Mouse (Mus musculus): Measurements from ENCODE around the gene Glis3.

Glis3 gene

DNA sequence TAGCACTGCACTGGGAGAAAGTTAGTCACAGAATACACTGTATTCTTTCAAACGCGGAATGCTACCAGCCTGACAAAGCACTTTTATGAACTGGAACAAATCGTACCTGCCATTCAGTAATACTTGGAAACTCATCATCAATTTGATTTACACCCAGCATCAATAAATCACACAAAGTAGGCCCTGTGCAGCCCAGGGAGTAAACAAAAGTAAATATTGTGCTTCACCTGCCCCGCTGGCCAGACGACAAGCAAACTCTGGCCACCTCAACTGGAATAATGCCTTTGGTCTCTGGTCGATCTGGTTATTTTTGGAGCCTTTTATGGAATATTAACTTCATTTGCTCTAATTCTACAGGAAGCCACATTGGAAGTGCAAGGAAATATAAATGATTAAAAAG lies 23.0 kb downstream of the Glis3 start:
- in situ Hi-C loops (cut with MseI, MboI): no loop called here

- in situ Hi-C loops (cut with MseI, MboI): no loop called here
These were observed 24.7 kb downstream of the Glis3 start for GRCm38 (mm10) chr19:28655166-28655565.

- in situ Hi-C loops (cut with MseI, MboI): no loop called here
These were observed 29.0 kb downstream of the Glis3 start for GRCm38 (mm10) chr19:28650836-28651235.

- in situ Hi-C loops (cut with MseI, MboI): no loop called here
These were observed 30.4 kb downstream of the Glis3 start for GRCm38 (mm10) chr19:28649489-28649888.

- in situ Hi-C loops (cut with MseI, MboI): no loop called here
These were observed 31.0 kb downstream of the Glis3 start for GRCm38 (mm10) chr19:28648881-28649280.

DNA sequence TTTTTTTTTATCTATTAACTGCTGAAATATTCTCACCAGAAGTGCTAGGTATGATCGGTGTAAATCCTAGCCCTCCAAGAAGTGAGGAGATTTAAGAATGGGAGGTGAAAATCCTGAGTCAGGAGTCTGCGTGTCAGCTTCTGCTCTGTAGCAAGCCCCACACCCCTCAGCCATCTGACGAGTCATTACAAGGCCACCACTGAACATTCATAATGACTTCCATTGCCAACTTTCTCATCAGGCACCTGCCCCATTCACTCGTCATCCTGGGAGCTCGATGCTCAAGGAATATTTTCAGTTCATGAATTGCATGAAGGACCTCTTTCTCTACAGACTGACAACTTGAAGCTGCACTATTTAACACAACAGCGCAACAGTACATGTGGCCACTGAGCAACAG lies 32.5 kb downstream of the Glis3 start:
- in situ Hi-C loops (cut with MseI, MboI): no loop called here

DNA sequence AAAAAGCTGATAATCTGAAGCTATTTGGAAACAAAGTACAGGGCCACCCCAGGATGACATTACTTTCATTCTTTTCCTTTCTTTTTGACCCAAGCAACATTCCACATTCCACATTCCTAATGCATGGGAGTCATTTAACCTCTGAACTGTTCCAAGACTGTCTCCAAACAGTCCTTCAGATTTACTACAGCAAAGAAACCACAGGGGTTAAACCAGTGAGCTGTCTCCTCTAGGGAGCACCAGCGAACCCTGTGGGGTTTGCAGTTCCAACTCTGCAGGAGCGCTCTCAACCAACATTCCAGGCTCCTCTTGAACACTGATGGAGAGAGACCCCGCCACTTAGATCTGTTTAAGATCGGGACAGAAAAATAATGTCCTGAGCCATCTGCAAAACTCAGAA lies 33.6 kb downstream of the Glis3 start:
- in situ Hi-C loops (cut with MseI, MboI): no loop called here

DNA sequence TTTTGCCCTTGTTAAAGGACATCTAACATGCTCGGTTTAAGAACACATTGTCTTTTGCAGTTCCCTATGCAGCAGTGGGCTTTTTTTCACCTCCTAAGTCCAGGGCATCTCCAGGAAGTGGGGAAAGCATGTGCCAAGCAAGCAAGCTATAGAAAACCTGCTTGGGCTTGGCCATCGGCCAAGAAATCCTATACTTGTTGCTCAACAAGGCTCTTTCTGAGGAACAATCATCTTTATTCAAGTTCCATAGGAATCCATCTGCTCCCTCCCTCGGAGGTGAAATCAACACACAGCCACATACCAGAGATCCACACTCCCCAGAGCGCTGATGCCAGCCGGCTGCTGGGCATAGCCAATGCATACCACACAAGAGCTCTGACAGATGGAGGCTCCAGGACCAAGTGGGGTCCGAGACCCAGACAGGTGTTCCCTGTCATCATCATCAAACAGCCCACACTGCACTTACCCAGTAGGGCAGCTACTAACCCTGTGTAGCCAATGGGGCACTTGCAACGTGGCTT lies 39.0 kb downstream of the Glis3 start:
- in situ Hi-C loops (cut with MseI, MboI): no loop called here

DNA sequence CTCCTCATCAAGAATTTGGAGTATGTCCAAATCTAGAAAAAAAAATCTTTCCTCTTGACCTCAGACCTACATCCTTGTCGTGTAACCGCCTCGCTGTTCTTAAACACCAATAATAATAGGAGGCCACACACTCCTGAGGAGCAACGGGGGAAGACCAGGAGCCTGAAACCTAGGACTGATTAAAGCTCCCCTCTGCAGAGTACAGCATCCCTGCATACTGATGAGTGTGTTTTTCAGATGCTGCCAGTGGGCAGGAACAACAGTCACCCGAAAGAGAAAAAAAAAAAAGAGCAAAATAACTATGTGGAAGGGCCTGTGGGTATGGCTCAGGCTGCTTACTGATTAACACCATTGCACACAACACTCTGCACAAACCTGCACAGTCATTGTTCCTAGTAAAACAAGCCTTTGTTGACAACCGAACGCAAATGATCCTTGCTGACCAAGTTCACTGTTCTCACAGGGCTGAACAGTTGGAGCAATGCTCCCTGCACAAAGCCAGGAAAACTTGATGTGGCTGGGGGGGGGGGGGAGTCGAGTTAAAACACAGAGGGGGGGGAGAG lies 43.8 kb downstream of the Glis3 start:
- in situ Hi-C loops (cut with MseI, MboI): no loop called here

GRCm38 (mm10) chr19:28634986-28635385 lies 44.9 kb downstream of the Glis3 start:
- in situ Hi-C loops (cut with MseI, MboI): no loop called here

DNA sequence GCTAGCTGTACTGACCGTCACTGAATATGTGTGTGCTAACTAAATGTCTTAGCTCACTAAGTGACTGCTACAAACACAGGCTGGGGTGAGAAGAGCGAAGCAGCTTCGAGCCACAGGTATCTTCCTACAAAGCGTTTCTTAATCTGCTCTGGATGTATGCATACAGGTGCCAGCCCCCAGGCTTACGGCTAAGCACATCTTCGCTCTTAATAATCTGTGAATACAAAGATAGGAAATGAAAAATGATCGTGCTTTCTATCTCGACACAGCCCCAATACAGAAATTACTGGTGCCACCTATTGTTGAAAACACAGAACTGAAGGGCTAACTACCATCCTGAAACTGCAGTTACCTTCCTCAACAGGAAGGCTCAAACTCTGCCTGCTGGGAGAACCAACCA lies 51.5 kb downstream of the Glis3 start:
- in situ Hi-C loops (cut with MseI, MboI): no loop called here

- in situ Hi-C loops (cut with MseI, MboI): no loop called here
These were observed 53.7 kb downstream of the Glis3 start for GRCm38 (mm10) chr19:28626189-28626588.

DNA sequence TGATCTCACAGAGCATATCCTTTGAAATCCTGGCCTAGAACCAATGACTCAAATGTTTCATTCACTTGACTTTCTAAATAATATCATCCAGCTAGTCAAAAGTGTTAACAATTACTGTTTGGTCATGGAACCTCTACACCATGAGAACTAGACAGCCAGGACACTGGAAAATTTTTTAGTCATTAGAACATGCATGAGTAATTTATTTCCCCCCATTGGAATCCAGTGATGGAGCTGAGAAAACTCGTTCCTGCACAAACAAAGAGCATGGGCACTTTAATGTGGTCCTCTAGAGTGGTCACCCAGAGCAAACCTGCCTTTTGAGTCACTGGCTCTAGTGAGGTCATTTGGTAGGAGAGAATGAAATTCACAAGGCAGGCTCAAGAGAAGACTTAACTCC lies 55.3 kb downstream of the Glis3 start:
- in situ Hi-C loops (cut with MseI, MboI): no loop called here

- in situ Hi-C loops (cut with MseI, MboI): no loop called here
These were observed 56.2 kb downstream of the Glis3 start for GRCm38 (mm10) chr19:28623726-28624125.

DNA sequence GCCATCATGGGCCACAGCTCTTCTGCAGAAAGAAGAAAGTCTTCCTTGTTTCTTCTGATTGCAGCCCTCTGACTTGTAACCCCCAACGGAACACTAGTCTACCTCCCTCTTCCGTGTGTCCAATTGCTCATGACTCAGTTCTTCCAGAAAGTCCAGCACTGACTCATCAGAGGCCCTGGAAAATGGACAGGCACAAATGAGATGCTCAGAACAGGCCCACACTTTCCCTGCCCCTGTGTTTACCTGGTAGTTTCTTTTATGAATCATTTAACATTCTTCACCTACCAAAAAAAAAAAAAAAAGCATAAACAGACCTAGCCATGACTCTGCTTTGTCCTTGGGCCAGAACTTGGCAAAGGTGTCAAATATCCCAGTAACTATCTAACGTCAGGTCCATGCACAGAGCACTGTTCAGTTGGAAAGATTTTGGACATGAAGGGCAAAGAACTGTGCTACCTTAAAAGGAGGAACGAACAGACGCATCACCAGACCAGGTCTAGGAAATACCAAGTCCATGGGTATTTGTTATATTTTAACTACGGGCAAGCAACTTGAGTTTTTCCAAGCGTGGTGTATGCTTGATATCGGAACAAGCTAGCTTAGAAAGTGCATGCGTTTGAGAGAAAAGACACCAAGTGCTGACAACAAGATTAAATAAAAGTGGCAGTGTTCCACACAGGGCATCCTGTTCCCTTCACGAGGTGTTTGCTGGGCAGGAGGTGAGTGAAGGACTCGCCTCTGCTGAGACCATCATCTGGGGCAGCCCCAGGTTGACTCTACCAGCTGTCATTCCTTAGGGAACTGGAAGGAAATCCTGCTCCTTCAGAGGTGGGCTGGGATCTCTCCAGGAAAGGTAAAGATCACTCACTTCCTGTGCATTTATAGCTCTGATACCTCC lies 58.0 kb downstream of the Glis3 start:
- in situ Hi-C loops (cut with MseI, MboI): no loop called here

GRCm38 (mm10) chr19:28617736-28618135 lies 62.1 kb downstream of the Glis3 start:
- in situ Hi-C loops (cut with MseI, MboI): no loop called here

- in situ Hi-C loops (cut with MseI, MboI): no loop called here
These were observed 62.7 kb downstream of the Glis3 start for GRCm38 (mm10) chr19:28617191-28617590.

- in situ Hi-C loops (cut with MseI, MboI): no loop called here
These were observed 63.4 kb downstream of the Glis3 start for GRCm38 (mm10) chr19:28616487-28616886.

- in situ Hi-C loops (cut with MseI, MboI): no loop called here
These were observed 67.6 kb downstream of the Glis3 start for GRCm38 (mm10) chr19:28612249-28612648.

GRCm38 (mm10) chr19:28608747-28609146 lies 71.1 kb downstream of the Glis3 start:
- in situ Hi-C loops (cut with MseI, MboI): no loop called here

DNA sequence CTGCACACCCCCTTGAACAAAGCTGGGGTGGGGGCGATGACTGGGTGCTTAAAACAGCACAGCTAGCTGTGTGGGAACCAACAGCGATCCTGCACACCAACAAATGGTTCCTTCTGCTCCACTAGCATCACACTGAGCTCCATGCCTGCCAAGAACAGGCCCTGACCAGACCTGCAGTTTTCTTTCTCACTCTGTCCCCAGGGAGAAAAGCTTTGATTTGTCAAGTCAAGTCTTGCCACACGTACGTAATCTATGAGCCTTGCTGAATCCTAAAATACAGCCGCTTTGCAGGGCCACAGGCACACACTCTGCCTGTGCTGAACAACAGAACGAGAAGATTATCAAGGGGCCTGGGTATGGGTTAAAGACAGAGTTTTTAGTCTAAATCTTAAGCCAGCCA lies 71.6 kb downstream of the Glis3 start:
- in situ Hi-C loops (cut with MseI, MboI): no loop called here

- in situ Hi-C loops (cut with MseI, MboI): no loop called here
These were observed 79.0 kb downstream of the Glis3 start for GRCm38 (mm10) chr19:28600866-28601265.

DNA sequence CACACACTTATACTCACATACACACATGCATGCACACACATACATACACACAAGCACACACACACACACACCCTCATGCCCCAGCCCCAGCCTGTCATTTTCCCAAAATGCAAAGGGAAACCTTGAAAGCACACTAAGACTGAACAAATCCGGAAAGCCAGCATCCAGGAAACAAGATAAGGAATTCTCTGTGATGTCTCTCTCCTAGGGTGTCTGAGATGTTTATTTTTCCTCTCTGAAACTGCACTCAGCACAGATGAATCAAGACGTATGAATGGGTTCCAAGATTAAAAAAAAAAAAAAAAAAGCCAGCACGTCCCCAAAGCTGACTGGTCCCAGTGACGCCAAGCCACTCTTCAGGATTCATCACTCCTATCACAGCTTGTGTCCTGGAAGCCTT lies 85.7 kb downstream of the Glis3 start:
- in situ Hi-C loops (cut with MseI, MboI): no loop called here
